ENCODE assay signal across 14 mouse cellular contexts in genomic region chr5:111510879-111511231, GRCm38 (mm10).
DNase-seq lines count a peak whose midpoint lies in the region; ATAC-seq and TF ChIP-seq lines count a peak whose summit lies in the region.
"Had no signal": no experiment of that assay in that cellular context is flagged by ENCODE, and none has a peak within 500 bp of the region (broad histone marks: within the 10 kb centered on the region; RNA-seq: fewer than 3 reads in every experiment).

No protein-coding gene starts in this region.

- H3K4me1 ChIP-seq in heart, embryonic 15.5 days (replicated peaks): peaks cover 66% of the 10 kb centered on the region
- H3K4me1 ChIP-seq in heart, embryonic 12.5 days (replicated peaks): peaks cover 66% of the 10 kb centered on the region
- peaks cover 25% of the 10 kb centered on the region; the same call in 1 of the 2 replicates for H3K4me1 ChIP-seq in spleen, adult 2 months (ENCODE audit: control insufficient read depth, insufficient read depth, insufficient read length)
- peaks cover 69% of the 10 kb centered on the region for H3K4me1 ChIP-seq in embryonic facial prominence, embryonic 10.5 days

- H3K4me2 ChIP-seq in heart, embryonic 15.5 days: no peak overlapping the region
- no peak overlapping the region for H3K4me2 ChIP-seq in heart, embryonic 12.5 days
- H3K4me2 ChIP-seq: lung, embryonic 15.5 days; neural tube, embryonic 13.5 days had no signal

- no peak for ATAC-seq in heart, embryonic 15.5 days (replicated peaks; ENCODE audit: insufficient number of reproducible peaks, insufficient read depth, low FRiP score, low read depth)
- no peak for ATAC-seq in heart, embryonic 12.5 days (ENCODE audit: insufficient number of reproducible peaks, low FRiP score)

- no peak for TF ChIP-seq POLR2A in spleen, adult 2 months (IDR thresholded peaks at IDR 0.05; ENCODE audit: low read depth, low read length)

- no peak for TF ChIP-seq CTCF in spleen, adult 2 months (IDR thresholded peaks at IDR 0.05; ENCODE audit: extremely low read depth, insufficient read depth, insufficient read length, insufficient replicate concordance)

- no peaks in the 10 kb centered on the region for H3K9me3 ChIP-seq in heart, embryonic 15.5 days (replicated peaks)
- H3K9me3 ChIP-seq in heart, embryonic 12.5 days (replicated peaks): no peaks in the 10 kb centered on the region
- H3K9me3 ChIP-seq in embryonic facial prominence, embryonic 10.5 days: no peaks in the 10 kb centered on the region
- H3K9me3 ChIP-seq: lung, embryonic 15.5 days; neural tube, embryonic 13.5 days had no signal

- H3K36me3 ChIP-seq in heart, embryonic 15.5 days: no peaks in the 10 kb centered on the region
- no peaks in the 10 kb centered on the region for H3K36me3 ChIP-seq in heart, embryonic 12.5 days
- H3K36me3 ChIP-seq in spleen, adult 2 months (ENCODE audit: control insufficient read depth, insufficient read depth, low read length): no peaks in the 10 kb centered on the region
- H3K36me3 ChIP-seq in embryonic facial prominence, embryonic 10.5 days (replicated peaks): no peaks in the 10 kb centered on the region
- H3K36me3 ChIP-seq: lung, embryonic 15.5 days; neural tube, embryonic 13.5 days had no signal

- no peak for DNase-seq in spleen, adult 2 months (ENCODE audit: low read depth in 1 of 2, low spot score in 2 of 2)
- DNase-seq in spleen, postnatal 14 days (ENCODE audit: low spot score in 2 of 2): no peak
- DNase-seq in embryonic facial prominence, embryonic 10.5 days (ENCODE audit: low spot score): no peak
- DNase-seq in thymus, postnatal 4 days: peak; percentile 52
- DNase-seq in testis, postnatal 10 days (ENCODE audit: low spot score): no peak
- DNase-seq: cerebellum, postnatal 14 days; gastrocnemius, postnatal 36 days; kidney, adult 9 months; layer of hippocampus, postnatal 36 days; right cerebral cortex, postnatal 25 days had no signal

- no peak overlapping the region for H3K9ac ChIP-seq in heart, embryonic 15.5 days
- H3K9ac ChIP-seq in heart, embryonic 12.5 days: no peak overlapping the region
- H3K9ac ChIP-seq: lung, embryonic 15.5 days; neural tube, embryonic 13.5 days had no signal

- H3K27me3 ChIP-seq in heart, embryonic 15.5 days: peaks cover 11% of the 10 kb centered on the region; the same call in 1 of the 2 replicates
- no peaks in the 10 kb centered on the region; the same call in 1 of the 2 replicates for H3K27me3 ChIP-seq in heart, embryonic 12.5 days (replicated peaks)
- no peaks in the 10 kb centered on the region for H3K27me3 ChIP-seq in spleen, adult 2 months (ENCODE audit: control insufficient read depth, insufficient read depth, low read length)
- peaks cover 28% of the 10 kb centered on the region for H3K27me3 ChIP-seq in embryonic facial prominence, embryonic 10.5 days (replicated peaks; ENCODE audit: low read depth, poor library complexity, severe bottlenecking)
- H3K27me3 ChIP-seq: lung, embryonic 15.5 days had no signal

- 70% methylated on average over 6 of the region's 6 CpGs for WGBS in heart, embryonic 15.5 days
- WGBS in heart, embryonic 12.5 days: 73% methylated on average over 6 of the region's 6 CpGs
- WGBS in spleen, adult 2 months: 18% methylated on average over 6 of the region's 6 CpGs
- WGBS in embryonic facial prominence, embryonic 10.5 days: 67% methylated on average over 6 of the region's 6 CpGs

- 0 out of 2 replicates have a peak overlapping the region, but pooled peaks have one; percentile 71 for H3K27ac ChIP-seq in heart, embryonic 15.5 days
- no peak overlapping the region for H3K27ac ChIP-seq in heart, embryonic 12.5 days (ENCODE audit: poor library complexity, severe bottlenecking)
- H3K27ac ChIP-seq in spleen, adult 2 months (ENCODE audit: insufficient read depth, low read length): peak overlapping the region; percentile 95
- peak overlapping the region; percentile 87 for H3K27ac ChIP-seq in embryonic facial prominence, embryonic 10.5 days (replicated peaks)
- H3K27ac ChIP-seq: neural tube, embryonic 13.5 days had no signal

- no peak overlapping the region for H3K4me3 ChIP-seq in heart, embryonic 15.5 days
- no peak overlapping the region for H3K4me3 ChIP-seq in heart, embryonic 12.5 days
- no peak overlapping the region for H3K4me3 ChIP-seq in spleen, adult 2 months (ENCODE audit: extremely low read depth, insufficient read depth, insufficient read length)
- no peak overlapping the region for H3K4me3 ChIP-seq in embryonic facial prominence, embryonic 10.5 days
- H3K4me3 ChIP-seq: lung, embryonic 15.5 days; neural tube, embryonic 13.5 days had no signal
